Mouse (Mus musculus): ENCODE results near the gene Tas2r110.

Tas2r110 gene

DNA sequence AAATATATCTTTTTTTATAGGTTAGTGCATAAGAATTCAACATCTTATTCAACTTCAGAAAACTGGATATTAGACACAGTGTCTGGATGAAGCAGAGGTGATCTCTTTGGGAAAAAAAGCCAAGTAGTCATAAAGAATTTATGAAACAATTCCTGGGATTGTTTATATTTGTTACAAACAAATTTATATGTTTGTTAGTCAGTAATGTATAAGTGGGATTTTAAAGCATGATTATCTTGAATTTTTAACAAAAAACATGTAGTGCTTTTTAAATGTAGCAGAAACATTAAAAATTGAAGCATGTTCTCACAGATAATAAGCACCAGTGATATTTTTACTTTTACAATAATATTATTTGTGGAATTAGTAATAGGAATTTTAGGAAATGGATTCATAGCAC is at the start of gene Tas2r110:
Gene Tas2r110, plus strand, starts transcription at position 301 of the 400 bp plus-strand sequence.
- DNase-seq (ENCODE audit: low spot score in 2 of 2): no peak

DNA sequence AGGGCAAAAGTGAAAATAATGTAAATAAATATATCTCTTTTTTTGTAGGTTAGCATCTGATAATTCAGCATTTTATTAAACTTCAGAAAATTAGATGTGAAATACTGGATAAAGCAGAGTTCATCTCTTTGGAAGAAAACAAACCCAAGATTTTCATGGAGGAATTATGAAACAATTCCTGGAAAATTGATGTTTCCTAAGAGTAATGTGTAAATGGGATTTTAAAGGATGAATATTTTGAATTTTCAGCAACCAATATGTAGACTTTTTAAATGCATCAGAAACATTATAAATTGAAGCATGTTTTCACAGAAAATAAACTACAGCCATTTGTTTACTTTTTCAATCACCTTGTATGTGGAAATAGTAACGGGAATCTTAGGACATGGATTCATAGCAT is 21.0 kb upstream of the Tas2r110 start, which contains the start of gene Tas2r123:
Gene Tas2r123, plus strand, starts transcription at position 301 of the 400 bp plus-strand sequence.
- no peak for DNase-seq (ENCODE audit: low spot score in 2 of 2)

DNA sequence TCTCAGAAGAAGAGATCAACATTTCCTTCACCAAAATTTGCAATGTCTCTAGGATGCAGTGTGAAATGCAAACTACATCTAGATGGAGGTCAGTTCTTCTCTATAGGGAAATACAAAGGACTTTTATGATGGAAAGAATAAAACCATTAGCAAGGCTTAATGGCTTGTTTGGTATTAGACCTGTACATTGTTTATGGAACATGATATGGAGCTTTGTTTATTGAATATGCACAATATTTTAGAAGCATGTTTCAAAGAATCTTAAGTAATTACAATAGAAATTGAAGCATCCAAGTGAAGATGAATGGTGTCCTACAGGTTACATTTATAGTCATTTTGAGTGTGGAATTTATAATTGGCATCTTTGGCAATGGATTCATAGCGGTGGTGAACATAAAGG is 12.7 kb upstream of the Tas2r110 start, which contains the start of gene Tas2r116:
Gene Tas2r116, plus strand, starts transcription at position 301 of the 400 bp plus-strand sequence.
- DNase-seq (ENCODE audit: low spot score in 2 of 2): no peak

DNA sequence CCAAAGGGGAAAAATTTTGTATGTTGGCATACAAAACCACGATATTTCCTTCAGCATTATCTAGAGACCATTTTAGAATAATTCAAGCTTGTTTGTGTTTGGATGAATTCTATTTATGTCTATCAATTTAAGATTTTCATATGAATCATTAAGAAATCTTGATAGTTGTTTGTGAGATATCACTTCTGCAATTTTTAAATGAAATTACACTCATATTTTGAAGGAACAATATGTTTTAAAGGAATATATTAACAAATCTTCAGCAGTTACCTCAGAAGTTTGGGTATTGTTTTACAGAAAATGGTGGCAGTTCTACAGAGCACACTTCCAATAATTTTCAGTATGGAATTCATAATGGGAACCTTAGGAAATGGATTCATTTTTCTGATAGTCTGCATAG is 24.9 kb downstream of the Tas2r110 start, which contains the start of gene Tas2r113:
Gene Tas2r113, plus strand, starts transcription at position 301 of the 400 bp plus-strand sequence.
- DNase-seq (ENCODE audit: low spot score in 2 of 2): no peak

DNA sequence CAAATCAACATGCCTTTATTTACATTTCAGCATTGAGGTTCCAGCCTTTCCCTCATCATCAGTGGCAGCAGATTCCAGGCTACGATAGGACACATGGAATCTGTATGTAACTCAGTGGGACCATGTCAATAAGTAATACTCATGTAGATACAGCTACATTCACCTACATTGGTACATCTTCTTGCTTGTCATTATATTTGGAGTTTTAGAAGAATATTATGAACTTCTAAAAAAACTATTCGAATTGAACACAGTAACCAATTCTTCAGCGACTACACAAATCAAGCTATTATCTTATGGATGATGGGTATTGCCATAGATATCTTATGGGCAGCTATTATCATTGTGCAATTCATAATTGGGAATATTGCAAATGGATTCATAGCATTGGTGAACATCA is 41.5 kb downstream of the Tas2r110 start, which contains the start of gene Tas2r125:
Gene Tas2r125, plus strand, starts transcription at position 301 of the 400 bp plus-strand sequence.
- DNase-seq (ENCODE audit: low spot score in 2 of 2): no peak
